Mouse (Mus musculus): ENCODE results near the gene Tmem235. TPM values are rescaled to one million over a fixed set of nuclear protein-coding genes. Genes with fewer than 3 reads are reported as not detected.
A peak's percentile ranks its signal among the peaks of the same experiment; 100 is the strongest.
"Not testable (repeated sequence)": the region's sequence is repeated elsewhere in the genome, so short reads cannot be mapped to it uniquely, and the experiment has no call there.

Tmem235 gene
- polyA plus RNA-seq, 1 experiment from 2014 or later: 0.07 TPM

GRCm38 (mm10) chr11:117829671-117830215, 30.8 kb upstream of the Tmem235 start:
- Histone ChIP-seq H3K4me1 (ENCODE audit: control insufficient read depth, insufficient read depth, low read length) (peaks cover 54% of the 10 kb centered on the region), H3K9me3 (ENCODE audit: control insufficient read depth, low read length) (no peaks in the 10 kb centered on the region), H3K36me3 (ENCODE audit: control insufficient read depth, insufficient read depth, low read length) (no peaks in the 10 kb centered on the region), H3K27ac (ENCODE audit: low read length) (peak overlapping the region; percentile 98), H3K4me2 (ENCODE audit: low read depth, low read length) (peak overlapping the region; percentile 17; the same call in 1 of the 2 replicates), H3K9ac (ENCODE audit: low read depth, low read length) (peak overlapping the region; percentile 84), H3K27me3 (replicated peaks; ENCODE audit: control insufficient read depth, insufficient read depth, low read length) (no peaks in the 10 kb centered on the region), H3K4me3 (ENCODE audit: low read length) (no peak overlapping the region)
- no peak for ATAC-seq
- 53% methylated on average over 2 of the region's 2 CpGs for WGBS

- Histone ChIP-seq H3K36me3 (ENCODE audit: control insufficient read depth, insufficient read depth, low read length) (no peaks in the 10 kb centered on the region), H3K4me1 (ENCODE audit: control insufficient read depth, insufficient read depth, low read length) (peaks cover 60% of the 10 kb centered on the region), H3K9me3 (ENCODE audit: control insufficient read depth, low read length) (no peaks in the 10 kb centered on the region), H3K27ac (ENCODE audit: low read length) (peak overlapping the region; percentile 98), H3K9ac (ENCODE audit: low read depth, low read length) (0 out of 2 replicates have a peak overlapping the region, but pooled peaks have one; percentile 84), H3K27me3 (replicated peaks; ENCODE audit: control insufficient read depth, insufficient read depth, low read length) (no peaks in the 10 kb centered on the region), H3K4me2 (ENCODE audit: low read depth, low read length) (no peak overlapping the region), H3K4me3 (ENCODE audit: low read length) (no peak overlapping the region)
- 56% methylated on average over 9 of the region's 9 CpGs for WGBS
- no peak for ATAC-seq
Measured at GRCm38 (mm10) chr11:117830401-117830800, 30.2 kb upstream of the Tmem235 start.

GRCm38 (mm10) chr11:117832086-117832969, 28.2 kb upstream of the Tmem235 start:
- H3K9ac ChIP-seq (ENCODE audit: low read depth, low read length): peak overlapping the region; percentile 51
- 24% methylated on average over 28 of the region's 28 CpGs for WGBS
- H3K27me3 ChIP-seq (replicated peaks; ENCODE audit: control insufficient read depth, insufficient read depth, low read length): no peaks in the 10 kb centered on the region
- peak overlapping the region; percentile 62 for H3K27ac ChIP-seq (ENCODE audit: low read length)
- no peaks in the 10 kb centered on the region for H3K9me3 ChIP-seq (ENCODE audit: control insufficient read depth, low read length)
- peak overlapping the region; percentile 36 for H3K4me3 ChIP-seq (ENCODE audit: low read length)
- peaks cover 60% of the 10 kb centered on the region for H3K4me1 ChIP-seq (ENCODE audit: control insufficient read depth, insufficient read depth, low read length)
- no peaks in the 10 kb centered on the region for H3K36me3 ChIP-seq (ENCODE audit: control insufficient read depth, insufficient read depth, low read length)
- no peak for ATAC-seq
- H3K4me2 ChIP-seq (ENCODE audit: low read depth, low read length): peak overlapping the region; percentile 59

- H3K36me3 ChIP-seq (ENCODE audit: control insufficient read depth, insufficient read depth, low read length); ATAC-seq; H3K27me3 ChIP-seq (replicated peaks; ENCODE audit: control insufficient read depth, insufficient read depth, low read length); H3K9me3 ChIP-seq (ENCODE audit: control insufficient read depth, low read length); H3K4me3 ChIP-seq (ENCODE audit: low read length); H3K9ac ChIP-seq (ENCODE audit: low read depth, low read length); H3K4me2 ChIP-seq (ENCODE audit: low read depth, low read length): not testable (repeated sequence)
- peak overlapping the region; percentile 84 for H3K27ac ChIP-seq (ENCODE audit: low read length)
- 92% methylated on average over 4 of the region's 6 CpGs for WGBS
- peaks cover 54% of the 10 kb centered on the region for H3K4me1 ChIP-seq (ENCODE audit: control insufficient read depth, insufficient read depth, low read length)
Measured at GRCm38 (mm10) chr11:117833509-117833908, 27.0 kb upstream of the Tmem235 start.

GRCm38 (mm10) chr11:117834086-117834485, 26.5 kb upstream of the Tmem235 start:
- H3K4me2 ChIP-seq (ENCODE audit: low read depth, low read length): no peak overlapping the region
- no peak overlapping the region for H3K4me3 ChIP-seq (ENCODE audit: low read length)
- WGBS: 66% methylated on average over 8 of the region's 8 CpGs
- peaks cover 48% of the 10 kb centered on the region for H3K4me1 ChIP-seq (ENCODE audit: control insufficient read depth, insufficient read depth, low read length)
- H3K27me3 ChIP-seq (replicated peaks; ENCODE audit: control insufficient read depth, insufficient read depth, low read length): no peaks in the 10 kb centered on the region
- no peak overlapping the region for H3K9ac ChIP-seq (ENCODE audit: low read depth, low read length)
- peak overlapping the region; percentile 84 for H3K27ac ChIP-seq (ENCODE audit: low read length)
- no peaks in the 10 kb centered on the region for H3K36me3 ChIP-seq (ENCODE audit: control insufficient read depth, insufficient read depth, low read length)
- H3K9me3 ChIP-seq (ENCODE audit: control insufficient read depth, low read length): no peaks in the 10 kb centered on the region
- ATAC-seq: peak; percentile 45

- Histone ChIP-seq H3K9ac (ENCODE audit: low read depth, low read length) (no peak overlapping the region), H3K9me3 (ENCODE audit: control insufficient read depth, low read length) (no peaks in the 10 kb centered on the region), H3K4me1 (ENCODE audit: control insufficient read depth, insufficient read depth, low read length) (peaks cover 30% of the 10 kb centered on the region), H3K4me3 (ENCODE audit: low read length) (no peak overlapping the region), H3K36me3 (ENCODE audit: control insufficient read depth, insufficient read depth, low read length) (no peaks in the 10 kb centered on the region), H3K27ac (ENCODE audit: low read length) (no peak overlapping the region), H3K27me3 (replicated peaks; ENCODE audit: control insufficient read depth, insufficient read depth, low read length) (no peaks in the 10 kb centered on the region), H3K4me2 (ENCODE audit: low read depth, low read length) (peak overlapping the region; percentile 23)
- 26% methylated on average over 13 of the region's 13 CpGs for WGBS
- ATAC-seq: no peak
Measured at GRCm38 (mm10) chr11:117836306-117836705, 24.2 kb upstream of the Tmem235 start.

- H3K4me2 ChIP-seq (ENCODE audit: low read depth, low read length): no peak overlapping the region
- no peak overlapping the region for H3K9ac ChIP-seq (ENCODE audit: low read depth, low read length)
- H3K4me3 ChIP-seq (ENCODE audit: low read length): no peak overlapping the region
- H3K9me3 ChIP-seq (ENCODE audit: control insufficient read depth, low read length): no peaks in the 10 kb centered on the region
- H3K36me3 ChIP-seq (ENCODE audit: control insufficient read depth, insufficient read depth, low read length): no peaks in the 10 kb centered on the region
- peaks cover 22% of the 10 kb centered on the region for H3K4me1 ChIP-seq (ENCODE audit: control insufficient read depth, insufficient read depth, low read length)
- no peaks in the 10 kb centered on the region for H3K27me3 ChIP-seq (replicated peaks; ENCODE audit: control insufficient read depth, insufficient read depth, low read length)
- peak overlapping the region; percentile 80 for H3K27ac ChIP-seq (ENCODE audit: low read length)
- 43% methylated on average over 2 of the region's 2 CpGs for WGBS
- ATAC-seq: peak; percentile 91
Measured at GRCm38 (mm10) chr11:117838572-117838971, 22.0 kb upstream of the Tmem235 start.

GRCm38 (mm10) chr11:117839021-117839420, 21.5 kb upstream of the Tmem235 start:
- ATAC-seq: no peak; the same call in 1 of the 2 replicates
- no peaks in the 10 kb centered on the region for H3K9me3 ChIP-seq (ENCODE audit: control insufficient read depth, low read length)
- H3K36me3 ChIP-seq (ENCODE audit: control insufficient read depth, insufficient read depth, low read length): no peaks in the 10 kb centered on the region
- no peak overlapping the region for H3K4me3 ChIP-seq (ENCODE audit: low read length)
- H3K27me3 ChIP-seq (replicated peaks; ENCODE audit: control insufficient read depth, insufficient read depth, low read length): no peaks in the 10 kb centered on the region
- H3K9ac ChIP-seq (ENCODE audit: low read depth, low read length): no peak overlapping the region
- no peak overlapping the region for H3K4me2 ChIP-seq (ENCODE audit: low read depth, low read length)
- peaks cover 19% of the 10 kb centered on the region for H3K4me1 ChIP-seq (ENCODE audit: control insufficient read depth, insufficient read depth, low read length)
- 78% methylated on average over 1 of the region's 1 CpGs for WGBS
- peak overlapping the region; percentile 80 for H3K27ac ChIP-seq (ENCODE audit: low read length)

GRCm38 (mm10) chr11:117840910-117841309, 19.6 kb upstream of the Tmem235 start:
- Histone ChIP-seq H3K9ac (ENCODE audit: low read depth, low read length) (no peak overlapping the region), H3K36me3 (ENCODE audit: control insufficient read depth, insufficient read depth, low read length) (no peaks in the 10 kb centered on the region), H3K27ac (ENCODE audit: low read length) (no peak overlapping the region), H3K4me2 (ENCODE audit: low read depth, low read length) (no peak overlapping the region), H3K27me3 (replicated peaks; ENCODE audit: control insufficient read depth, insufficient read depth, low read length) (no peaks in the 10 kb centered on the region), H3K9me3 (ENCODE audit: control insufficient read depth, low read length) (no peaks in the 10 kb centered on the region), H3K4me3 (ENCODE audit: low read length) (no peak overlapping the region), H3K4me1 (ENCODE audit: control insufficient read depth, insufficient read depth, low read length) (peaks cover 12% of the 10 kb centered on the region)
- no peak for ATAC-seq
- 31% methylated on average over 1 of the region's 1 CpGs for WGBS

Data from intestine, embryonic 16.5 days (tissue).